Mouse (Mus musculus) heart, postnatal 0 days (tissue): ENCODE data around the gene Ckb. TPM values are rescaled to one million over a fixed set of nuclear protein-coding genes. Genes with fewer than 3 reads are reported as not detected.

ENCODE experiments used
- ATAC-seq: fragments of 200-750 bp; cut with Nextera tagmentation; 2 replicates; pipeline ENCODE4 v1.8.0; 2017; ENCODE audit warnings: low read depth, moderate number of reproducible peaks, moderate library complexity; ENCODE audit not compliant: insufficient read depth
- DNase-seq: peaks from one replicate; pipeline ENCODE4 v3.0.0-alpha.2; 2016; ENCODE audit warnings: low spot score
- H3K27ac ChIP-seq: fragments of 300-500 bp; sonication (generic); 2 replicates; pipeline ENCODE4 v1.5.1; 2014; ENCODE audit warnings: low read depth, mild to moderate bottlenecking
- H3K27me3 ChIP-seq: fragments of 300-500 bp; sonication (generic); 2 replicates; pipeline ENCODE4 v1.6.1; 2014; ENCODE audit warnings: low read length, mixed read lengths; ENCODE audit not compliant: control insufficient read depth, insufficient read depth
- H3K36me3 ChIP-seq: fragments of 300-500 bp; sonication (generic); replicated peaks from 2 replicates; pipeline ENCODE4 v1.6.1; 2014; ENCODE audit warnings: low read length, mixed read lengths; ENCODE audit not compliant: control insufficient read depth, insufficient read depth
- H3K4me1 ChIP-seq: fragments of 300-500 bp; sonication (generic); 2 replicates; pipeline ENCODE4 v1.6.1; 2014; ENCODE audit warnings: antibody characterized with exemption; ENCODE audit not compliant: control insufficient read depth, insufficient read depth
- H3K4me2 ChIP-seq: fragments of 300-500 bp; sonication (generic); 2 replicates; pipeline ENCODE4 v1.6.1; 2014; ENCODE audit warnings: low read depth, mild to moderate bottlenecking, low read length, moderate library complexity
- H3K4me3 ChIP-seq: fragments of 300-500 bp; sonication (generic); 2 replicates; pipeline ENCODE4 v1.5.1; 2014; ENCODE audit warnings: low read depth, low read length
- H3K9ac ChIP-seq: fragments of 300-500 bp; sonication (generic); replicated peaks from 2 replicates; pipeline ENCODE4 v1.6.1; 2014; ENCODE audit warnings: low read depth, low read length, mixed read lengths
- H3K9me3 ChIP-seq: fragments of 300-500 bp; sonication (generic); replicated peaks from 2 replicates; pipeline ENCODE4 v1.6.1; 2016; ENCODE audit warnings: low read length; ENCODE audit not compliant: control insufficient read depth
- CTCF ChIP-seq: IDR thresholded peaks from 2 replicates; pipeline ENCODE4 v1.5.1; 2016; ENCODE audit warnings: antibody characterized with exemption, control low read depth, low read depth
- EP300 ChIP-seq: IDR thresholded peaks from 2 replicates; pipeline ENCODE4 v1.6.1; 2016; ENCODE audit warnings: antibody characterized with exemption, low read depth
- WGBS: fragments of 180-500 bp; shearing (Covaris S2); extraction: QIAGEN DNeasy Blood & Tissue Kit; methylation state at CpG from one replicate; pipeline ENCODE4 v1.1.7; 2014; 5-methylcytosine and 5-hydroxymethylcytosine counted together
- polyA plus RNA-seq: library from polyadenylated mRNA; unstranded; fragments of >200 nt; fragmentation: Nextera tagmentation; extraction: Ambion mirVana; gene quantifications from 2 replicates; pipeline ENCODE4 v1.2.1, GENCODE M21; 2015
- total RNA-seq: library from RNA; depleted of rRNA; stranded (reverse); fragments of >200 nt; gene quantifications from 2 replicates; pipeline ENCODE4 v1.2.3, GENCODE M21; 2014; ENCODE audit warnings: low replicate concordance

The Ckb gene
- total and polyA plus RNA-seq, 2 experiments from 2014 or later: 359 to 735 TPM

DNA sequence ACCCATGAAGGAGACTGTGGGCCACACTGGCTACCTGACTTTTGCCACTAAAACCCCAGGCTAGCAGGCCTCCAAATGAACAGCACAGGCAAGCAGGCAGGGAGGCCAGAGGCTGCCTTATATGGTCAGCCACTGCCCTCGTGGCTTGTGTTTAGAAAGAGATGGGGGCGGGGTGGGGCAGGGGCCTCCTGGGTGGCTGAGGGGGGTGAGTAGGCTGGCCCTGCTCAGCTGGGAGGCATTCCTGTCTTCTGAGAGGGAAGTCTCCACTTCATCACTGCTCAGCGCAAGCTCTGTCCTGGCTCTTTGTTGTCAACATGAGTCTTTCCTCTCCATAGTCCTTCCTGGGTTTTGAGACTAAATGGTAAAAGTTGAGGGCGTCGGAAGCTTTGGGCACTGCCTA lies 10.7 kb upstream of the Ckb start:
- peak; percentile 19; the same call in 1 of the 2 replicates for ATAC-seq
- Histone ChIP-seq H3K4me1 (peaks cover 39% of the 10 kb centered on the region), H3K9ac (no peak overlapping the region), H3K27me3 (no peaks in the 10 kb centered on the region), H3K4me3 (no peak overlapping the region), H3K9me3 (no peaks in the 10 kb centered on the region), H3K4me2 (no peak overlapping the region), H3K27ac (peak overlapping the region; percentile 87), H3K36me3 (no peaks in the 10 kb centered on the region)
- DNase-seq: peak; percentile 35
- TF ChIP-seq CTCF (no peak), EP300 (no peak)
- 46% methylated on average over 5 of the region's 5 CpGs for WGBS

DNA sequence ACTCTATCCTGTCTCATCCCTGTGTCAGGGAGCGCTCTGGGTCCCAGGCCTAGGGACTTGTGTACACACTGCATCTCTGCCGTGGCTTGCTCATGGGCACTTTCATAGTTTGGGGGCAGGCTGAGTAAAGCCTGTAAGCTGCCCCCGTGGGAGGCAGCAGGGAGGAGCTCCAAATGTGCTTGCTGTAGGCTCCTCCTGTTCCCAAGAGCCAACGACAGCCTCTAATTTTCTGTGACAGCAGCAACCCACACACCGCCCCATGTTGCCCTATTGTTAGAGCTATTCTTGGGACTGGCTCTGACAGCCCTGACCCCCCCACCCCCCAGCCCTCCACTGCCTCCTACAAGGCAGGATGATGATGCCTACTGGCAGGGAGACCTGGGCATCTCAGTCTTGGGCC lies 9.9 kb upstream of the Ckb start:
- DNase-seq: no peak
- WGBS: 47% methylated on average over 5 of the region's 5 CpGs
- TF ChIP-seq CTCF (no peak), EP300 (no peak)
- Histone ChIP-seq H3K36me3 (no peaks in the 10 kb centered on the region), H3K27ac (peak overlapping the region; percentile 87), H3K4me3 (no peak overlapping the region), H3K4me2 (no peak overlapping the region), H3K9me3 (no peaks in the 10 kb centered on the region), H3K4me1 (peaks cover 39% of the 10 kb centered on the region), H3K27me3 (no peaks in the 10 kb centered on the region), H3K9ac (no peak overlapping the region; the same call in 1 of the 2 replicates)
- ATAC-seq: no peak

DNA sequence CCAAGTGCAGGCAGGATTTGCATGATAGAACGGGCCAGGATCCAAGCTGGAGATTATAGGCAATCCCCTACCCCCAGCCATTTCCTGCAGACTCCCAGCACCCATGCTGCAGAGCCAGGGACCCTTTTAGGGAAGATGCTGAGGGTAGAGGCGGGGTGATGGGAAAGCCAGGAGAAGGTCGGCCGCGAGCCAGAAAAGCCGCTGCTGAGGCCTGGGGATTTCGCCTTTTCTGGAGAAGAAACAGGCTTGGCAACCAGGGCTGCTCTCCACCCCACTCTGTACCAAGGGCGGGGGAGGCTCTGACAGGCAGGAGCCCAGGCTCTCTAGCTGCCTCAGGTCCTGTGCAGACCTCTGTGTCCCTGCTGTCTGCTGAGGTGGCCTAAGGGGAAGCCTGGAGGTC lies 9.2 kb upstream of the Ckb start:
- no peak for TF ChIP-seq CTCF
- TF ChIP-seq EP300: no peak
- Histone ChIP-seq H3K36me3 (no peaks in the 10 kb centered on the region), H3K4me3 (no peak overlapping the region), H3K9me3 (no peaks in the 10 kb centered on the region), H3K27ac (peak overlapping the region; percentile 87), H3K4me2 (no peak overlapping the region), H3K27me3 (no peaks in the 10 kb centered on the region), H3K9ac (no peak overlapping the region), H3K4me1 (peaks cover 34% of the 10 kb centered on the region)
- ATAC-seq (no peak), DNase-seq (no peak)
- 70% methylated on average over 8 of the region's 8 CpGs for WGBS

GRCm38 (mm10) chr12:111680661-111681060 lies 8.5 kb upstream of the Ckb start:
- no peak overlapping the region for H3K4me3 ChIP-seq
- WGBS: 90% methylated on average over 13 of the region's 13 CpGs
- H3K4me1 ChIP-seq: peaks cover 31% of the 10 kb centered on the region
- ATAC-seq: no peak
- no peak overlapping the region for H3K27ac ChIP-seq
- TF ChIP-seq EP300: no peak
- TF ChIP-seq CTCF: no peak
- no peak for DNase-seq
- no peaks in the 10 kb centered on the region for H3K36me3 ChIP-seq
- no peak overlapping the region for H3K4me2 ChIP-seq
- H3K9ac ChIP-seq: no peak overlapping the region
- no peaks in the 10 kb centered on the region for H3K27me3 ChIP-seq
- H3K9me3 ChIP-seq: no peaks in the 10 kb centered on the region

DNA sequence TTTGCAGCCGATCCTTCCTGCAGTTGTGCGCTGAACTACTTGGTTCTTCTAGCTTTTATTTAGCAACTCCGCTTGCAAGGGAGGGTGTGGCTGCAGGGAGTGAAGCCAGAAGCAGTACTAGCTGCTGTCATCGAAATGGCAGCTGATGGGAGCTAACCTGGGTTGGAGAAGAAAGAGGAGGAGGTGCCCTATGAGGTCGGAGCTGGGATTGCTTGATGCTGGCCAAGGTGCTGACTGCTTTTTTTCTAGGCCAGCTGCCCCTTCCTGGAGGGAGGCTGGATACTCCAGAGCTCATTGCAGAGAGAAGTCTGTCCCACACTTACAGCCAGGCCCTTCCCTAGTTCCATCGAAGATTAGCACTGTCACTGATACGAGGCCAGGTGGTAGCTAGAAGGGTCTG lies 6.9 kb upstream of the Ckb start:
- 36% methylated on average over 7 of the region's 7 CpGs for WGBS
- Histone ChIP-seq H3K4me1 (peaks cover 41% of the 10 kb centered on the region), H3K27me3 (no peaks in the 10 kb centered on the region), H3K9me3 (no peaks in the 10 kb centered on the region), H3K4me3 (peak overlapping the region; percentile 81), H3K36me3 (no peaks in the 10 kb centered on the region), H3K27ac (no peak overlapping the region), H3K9ac (no peak overlapping the region), H3K4me2 (peak overlapping the region; percentile 92)
- TF ChIP-seq EP300 (no peak), CTCF (no peak)
- ATAC-seq (no peak), DNase-seq (no peak)

DNA sequence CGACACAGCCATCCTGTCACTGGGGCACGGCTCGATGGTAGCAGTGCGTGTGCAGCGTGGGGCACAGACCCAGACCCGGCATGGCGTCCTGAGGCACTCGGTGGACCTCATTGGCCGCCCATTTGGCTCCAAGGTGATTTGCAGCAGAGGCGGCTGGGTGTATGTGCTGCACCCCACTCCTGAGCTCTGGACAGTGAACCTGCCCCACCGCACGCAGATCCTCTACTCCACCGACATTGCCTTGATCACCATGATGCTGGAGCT lies 6.5 kb upstream of the Ckb start:
- TF ChIP-seq EP300 (no peak), CTCF (no peak)
- Histone ChIP-seq H3K27me3 (no peaks in the 10 kb centered on the region), H3K4me2 (peak overlapping the region; percentile 92), H3K9ac (peak overlapping the region; percentile 53), H3K9me3 (no peaks in the 10 kb centered on the region), H3K27ac (0 out of 2 replicates have a peak overlapping the region, but pooled peaks have one; percentile 22), H3K4me3 (peak overlapping the region; percentile 81), H3K4me1 (peaks cover 43% of the 10 kb centered on the region), H3K36me3 (no peaks in the 10 kb centered on the region)
- WGBS: 4% methylated on average over 13 of the region's 13 CpGs
- ATAC-seq (no peak), DNase-seq (no peak)
